Mouse (Mus musculus): ENCODE measurements around the gene Eps8l3. TPM values are rescaled to one million over a fixed set of nuclear protein-coding genes. Genes with fewer than 3 reads are reported as not detected.

Eps8l3 gene
- polyA plus RNA-seq, 1 experiment, result 161 TPM

GRCm38 (mm10) chr3:107935268-107935667 is 58.2 kb downstream of the Eps8l3 start:
- WGBS, result 80% methylated on average over 3 of the region's 3 CpGs

DNA sequence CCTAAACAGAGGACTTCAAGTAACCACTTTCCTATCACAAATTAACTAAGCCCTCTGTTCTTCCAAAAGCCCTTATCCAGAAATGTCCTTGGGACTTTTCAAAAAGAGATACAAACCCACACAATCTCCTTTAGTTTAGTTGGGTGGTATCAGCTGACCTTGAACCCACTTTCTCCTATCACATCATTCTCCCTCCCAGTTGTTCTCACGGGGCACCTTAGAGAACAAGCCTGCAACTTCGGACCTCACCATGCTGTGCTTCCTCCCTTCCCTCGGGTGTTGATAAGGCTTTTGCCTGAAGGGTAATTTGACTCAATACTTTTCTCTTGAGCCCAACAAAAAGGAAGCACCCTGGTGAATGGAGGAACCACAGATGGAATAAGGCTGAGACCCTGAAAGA is 58.9 kb downstream of the Eps8l3 start:
- DNase-seq (ENCODE audit: low read depth, low spot score), result no peak
- 66% methylated on average over 3 of the region's 3 CpGs for WGBS

More at GRCm38 (mm10) chr3:107935268-107935667, 58.2 kb downstream of the Eps8l3 start:
- DNase-seq (ENCODE audit: low read depth, low spot score), result no peak

DNA sequence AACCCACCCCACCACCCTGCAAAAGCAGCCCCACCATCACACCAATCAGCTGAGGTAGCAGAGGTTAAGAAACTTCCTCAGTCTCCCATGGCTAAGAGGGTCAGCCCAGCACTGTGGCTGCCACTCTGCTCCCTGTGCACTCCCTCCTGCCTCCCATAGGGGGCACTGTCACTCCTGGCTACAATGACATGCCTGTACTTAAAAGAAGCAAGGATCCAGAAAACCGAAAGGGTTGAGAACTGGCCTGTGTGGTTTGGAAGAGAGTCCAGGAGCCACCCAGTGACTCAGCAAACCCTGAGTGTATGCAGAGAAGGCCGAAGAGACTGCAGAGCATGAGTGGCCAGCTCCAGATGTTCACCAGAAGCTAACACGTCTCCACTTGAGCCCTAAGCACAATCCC is 62.4 kb downstream of the Eps8l3 start:
- DNase-seq (ENCODE audit: low read depth, low spot score), result no peak
- WGBS, result 16% methylated on average over 3 of the region's 3 CpGs

DNA sequence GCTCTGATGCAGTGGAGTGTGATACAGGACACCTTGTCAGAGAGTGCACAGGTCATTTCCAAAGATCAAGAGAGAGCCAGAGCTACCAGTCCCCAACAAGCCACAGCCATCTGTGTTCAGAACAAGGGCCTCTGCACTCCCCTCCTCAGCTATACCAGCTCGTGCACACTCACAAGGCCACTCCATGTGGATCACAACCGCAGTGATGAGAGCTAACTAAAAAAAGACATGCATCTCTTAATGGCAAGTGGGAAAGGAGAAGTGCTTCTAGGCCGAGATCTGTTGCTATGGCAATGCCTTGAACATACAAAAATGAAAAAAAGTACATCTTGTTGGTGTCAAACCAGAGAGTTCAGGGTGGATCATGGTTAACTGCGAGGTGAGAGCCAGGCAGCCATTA is 62.8 kb downstream of the Eps8l3 start:
- no peak for DNase-seq (ENCODE audit: low read depth, low spot score)
- 69% methylated on average over 4 of the region's 4 CpGs for WGBS

GRCm38 (mm10) chr3:107940524-107940923 is 63.5 kb downstream of the Eps8l3 start:
- DNase-seq (ENCODE audit: low read depth, low spot score), result no peak

DNA sequence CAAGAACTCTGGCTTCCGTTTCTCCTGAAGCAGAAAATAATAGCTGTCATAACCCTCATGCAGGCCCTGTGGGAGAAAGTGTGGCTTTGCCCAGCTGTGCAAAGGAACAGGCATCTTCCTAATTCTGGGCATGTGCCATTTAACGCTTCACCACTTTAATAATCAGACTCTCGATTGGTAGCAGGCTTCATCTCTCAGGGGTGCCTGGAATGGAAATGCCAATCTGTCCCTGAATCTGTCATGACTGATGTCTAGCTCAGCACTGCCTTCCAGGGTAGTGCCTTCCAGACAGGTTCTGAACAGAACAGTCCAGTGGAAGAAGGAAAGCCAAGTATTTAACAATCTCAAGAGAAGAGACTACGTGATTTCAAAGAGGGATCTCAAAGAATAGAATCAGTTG is 64.2 kb downstream of the Eps8l3 start:
- 91% methylated on average over 4 of the region's 4 CpGs for WGBS
- DNase-seq (ENCODE audit: low read depth, low spot score), result no peak

More at GRCm38 (mm10) chr3:107940524-107940923, 63.5 kb downstream of the Eps8l3 start:
- 82% methylated on average over 7 of the region's 7 CpGs for WGBS

Other genes starting within 250 kb of the Eps8l3 start
- not detected in 2 replicates for gene Gm10961, start 245.9 kb upstream of the Eps8l3 start, polyA plus RNA-seq (2012; rRNA removed)
- 40.0 and 51.3 TPM in 2 replicates for gene Strip1, start 245.5 kb upstream of the Eps8l3 start, polyA plus RNA-seq (2012; rRNA removed)
- 35.8 and 54.7 TPM in 2 replicates for gene Ahcyl1, start 180.7 kb upstream of the Eps8l3 start, polyA plus RNA-seq (2012; rRNA removed)
- gene Csf1, start 116.8 kb upstream of the Eps8l3 start, polyA plus RNA-seq (2012; rRNA removed), result 8.0 and 9.5 TPM in 2 replicates
- gene Gstm5, start 18.6 kb downstream of the Eps8l3 start, polyA plus RNA-seq (2012; rRNA removed), result 25.5 and 27.8 TPM in 2 replicates
- 4.9 and 8.4 TPM in 2 replicates for gene Gstm7, start 54.6 kb downstream of the Eps8l3 start, polyA plus RNA-seq (2012; rRNA removed)
- gene Gstm6, start 66.5 kb downstream of the Eps8l3 start, polyA plus RNA-seq (2012; rRNA removed), result 2.4 and 8.6 TPM in 2 replicates
- 11.5 and 90.4 TPM in 2 replicates for gene Gstm3, start 92.1 kb downstream of the Eps8l3 start, polyA plus RNA-seq (2012; rRNA removed)
- 40.2 and 44.1 TPM in 2 replicates for gene Gstm2, start 109.2 kb downstream of the Eps8l3 start, polyA plus RNA-seq (2012; rRNA removed)
- gene Gstm1, start 140.7 kb downstream of the Eps8l3 start, polyA plus RNA-seq (2012; rRNA removed), result 109 and 157 TPM in 2 replicates
- gene Gstm4, start 167.7 kb downstream of the Eps8l3 start, polyA plus RNA-seq (2012; rRNA removed), result 9.9 and 10.0 TPM in 2 replicates
- gene Ampd2, start 209.4 kb downstream of the Eps8l3 start, polyA plus RNA-seq (2012; rRNA removed), result 82.4 and 101 TPM in 2 replicates
- gene Gnat2, start 215.6 kb downstream of the Eps8l3 start, polyA plus RNA-seq (2012; rRNA removed), result 1.6 and 2.1 TPM in 2 replicates

All from large intestine, adult 2 months (tissue).